Mouse (Mus musculus): ENCODE measurements around the gene Rcc2.

Gene Rcc2

DNA sequence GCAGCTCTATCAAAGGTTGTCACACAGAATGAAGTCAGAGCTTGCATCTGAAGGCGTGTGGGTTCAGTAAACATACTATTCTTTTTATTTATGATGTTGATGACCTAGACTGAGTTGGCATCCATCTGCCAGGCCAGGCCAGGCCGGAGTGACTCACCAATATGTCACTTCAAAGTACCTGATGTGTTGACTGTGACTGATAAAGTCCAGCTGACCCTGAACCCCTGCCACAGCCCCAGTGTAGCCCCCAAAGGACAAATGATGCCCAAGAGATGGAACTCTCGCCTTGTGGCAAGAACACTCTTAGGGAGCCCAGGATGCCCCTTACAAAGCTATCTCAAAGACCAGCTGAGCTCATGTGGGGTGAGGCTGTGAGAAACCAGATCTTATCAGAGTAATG lies 55.5 kb downstream of the Rcc2 start:
- no peak for DNase-seq (ENCODE audit: low spot score)

GRCm38 (mm10) chr4:140761601-140762000 lies 61.3 kb downstream of the Rcc2 start:
- DNase-seq (ENCODE audit: low spot score): no peak

DNA sequence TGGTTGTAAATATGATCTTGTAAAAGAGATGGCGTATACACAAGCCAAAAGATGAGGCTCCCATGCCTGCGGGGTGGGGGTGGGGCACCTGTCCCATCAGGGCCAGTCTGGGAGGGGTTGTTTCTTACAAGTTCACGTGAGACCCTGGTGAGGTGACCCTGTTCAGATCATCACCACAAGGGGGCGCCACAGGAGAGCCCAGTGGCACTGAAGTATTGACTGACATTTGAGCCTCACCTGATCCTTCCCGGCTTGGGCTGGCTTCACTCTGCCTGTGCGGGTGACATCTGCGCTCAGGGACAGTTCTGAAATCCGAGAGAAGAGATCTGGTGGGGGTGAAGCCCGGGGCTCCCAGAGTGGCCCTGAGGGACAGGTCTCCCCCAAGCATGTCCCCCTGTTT lies 62.8 kb downstream of the Rcc2 start:
- peak; percentile 70 for DNase-seq (ENCODE audit: low spot score)

GRCm38 (mm10) chr4:140765936-140766335 lies 65.6 kb downstream of the Rcc2 start:
- DNase-seq (ENCODE audit: low spot score): no peak

DNA sequence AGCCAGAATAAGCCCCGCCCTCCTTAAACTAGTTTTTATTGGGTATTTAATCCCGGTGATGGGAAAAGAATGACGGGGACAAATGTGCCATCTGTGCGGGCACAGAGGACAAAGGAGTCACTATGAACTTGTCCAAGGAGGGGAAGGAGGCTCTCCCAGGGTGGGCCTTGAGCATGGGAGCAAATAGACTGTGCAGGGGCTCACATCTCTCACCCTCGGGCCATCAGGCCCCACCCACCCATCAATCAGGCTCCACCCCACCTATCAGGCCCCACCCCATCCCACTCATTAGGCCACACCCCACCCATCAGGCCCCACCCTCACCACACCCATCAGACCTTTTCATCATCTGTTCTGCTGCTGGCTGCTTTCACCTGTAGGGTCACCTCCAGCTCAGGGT lies 68.6 kb downstream of the Rcc2 start:
- DNase-seq (ENCODE audit: low spot score): no peak

DNA sequence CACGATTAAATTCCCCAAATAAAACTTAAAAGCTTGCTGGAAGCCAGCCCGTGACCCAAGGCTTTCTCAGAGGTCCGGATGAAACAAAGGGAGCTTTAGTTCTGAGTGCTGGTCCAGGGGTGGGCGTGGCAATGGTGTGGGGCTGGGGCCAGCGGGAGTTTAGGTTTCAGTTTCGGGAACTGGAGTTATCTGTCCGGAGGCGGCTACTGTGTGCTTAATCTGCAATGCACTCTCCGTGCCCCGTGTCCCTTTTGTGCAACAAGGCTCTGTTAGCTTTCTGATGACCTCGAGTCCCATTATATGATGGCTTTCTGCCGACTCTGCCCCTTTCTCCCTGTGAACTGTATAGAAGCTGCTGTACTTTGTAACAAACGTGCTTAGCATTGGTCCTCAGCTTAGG lies 70.1 kb downstream of the Rcc2 start:
- no peak for DNase-seq (ENCODE audit: low spot score)

GRCm38 (mm10) chr4:140771091-140771490 lies 70.8 kb downstream of the Rcc2 start:
- DNase-seq (ENCODE audit: low spot score): no peak

Data from retina, embryonic 14.5 days (tissue).